Mouse (Mus musculus) c-Kit-positive CD71-negative TER-119-negative erythroid progenitor cells, embryonic 14.5 days (primary cell): Measurements from ENCODE around the gene Msh6.
"Not testable (repeated sequence)": the region's sequence is repeated elsewhere in the genome, so short reads cannot be mapped to it uniquely, and the experiment has no call there.

Experiments
- DNase-seq: peaks from one replicate; pipeline ENCODE4 v3.0.0-alpha.2; 2013; ENCODE audit warnings: low read depth

The Msh6 gene

GRCm38 (mm10) chr17:87979696-87980095, 4.8 kb downstream of the Msh6 start:
- DNase-seq = not testable (repeated sequence)

GRCm38 (mm10) chr17:87982112-87982511, 7.2 kb downstream of the Msh6 start:
- DNase-seq = no peak

- no peak for DNase-seq
Measured at GRCm38 (mm10) chr17:87983313-87983712, 8.5 kb downstream of the Msh6 start.

- DNase-seq = no peak
Measured at GRCm38 (mm10) chr17:87984440-87985214, 9.8 kb downstream of the Msh6 start.

GRCm38 (mm10) chr17:87985916-87986315, 11.1 kb downstream of the Msh6 start:
- DNase-seq = no peak

- DNase-seq = no peak
Measured at GRCm38 (mm10) chr17:87987507-87987906, 12.6 kb downstream of the Msh6 start.

GRCm38 (mm10) chr17:87992154-87992553, 17.3 kb downstream of the Msh6 start:
- no peak for DNase-seq

- DNase-seq = no peak
Measured at GRCm38 (mm10) chr17:87993338-87993737, 18.5 kb downstream of the Msh6 start.

- DNase-seq = no peak
Measured at GRCm38 (mm10) chr17:87997808-87998207, 22.9 kb downstream of the Msh6 start.

- DNase-seq = no peak
Measured at GRCm38 (mm10) chr17:88004892-88005291, 30.0 kb downstream of the Msh6 start.

GRCm38 (mm10) chr17:88006956-88007355, 32.1 kb downstream of the Msh6 start:
- DNase-seq = no peak

- DNase-seq = no peak
Measured at GRCm38 (mm10) chr17:88014456-88014855, 39.6 kb downstream of the Msh6 start.

- DNase-seq = not testable (repeated sequence)
Measured at GRCm38 (mm10) chr17:88016027-88016426, 41.2 kb downstream of the Msh6 start.

GRCm38 (mm10) chr17:88023924-88024323, 49.1 kb downstream of the Msh6 start:
- DNase-seq = no peak

GRCm38 (mm10) chr17:88025227-88025626, 50.4 kb downstream of the Msh6 start:
- peak; percentile 49 for DNase-seq

GRCm38 (mm10) chr17:88029194-88029970, 54.5 kb downstream of the Msh6 start:
- no peak for DNase-seq

GRCm38 (mm10) chr17:88031755-88032154, 56.9 kb downstream of the Msh6 start:
- no peak for DNase-seq

- no peak for DNase-seq
Measured at GRCm38 (mm10) chr17:88034418-88034817, 59.6 kb downstream of the Msh6 start.
